Mouse (Mus musculus) telencephalon, adult 2 months (tissue): ENCODE data around the gene Retreg2.

Experiments
- DNase-seq: peaks from one replicate; pipeline ENCODE4 v3.0.0-alpha.2; 2011; ENCODE audit warnings: low read depth, low spot score

Gene Retreg2

DNA sequence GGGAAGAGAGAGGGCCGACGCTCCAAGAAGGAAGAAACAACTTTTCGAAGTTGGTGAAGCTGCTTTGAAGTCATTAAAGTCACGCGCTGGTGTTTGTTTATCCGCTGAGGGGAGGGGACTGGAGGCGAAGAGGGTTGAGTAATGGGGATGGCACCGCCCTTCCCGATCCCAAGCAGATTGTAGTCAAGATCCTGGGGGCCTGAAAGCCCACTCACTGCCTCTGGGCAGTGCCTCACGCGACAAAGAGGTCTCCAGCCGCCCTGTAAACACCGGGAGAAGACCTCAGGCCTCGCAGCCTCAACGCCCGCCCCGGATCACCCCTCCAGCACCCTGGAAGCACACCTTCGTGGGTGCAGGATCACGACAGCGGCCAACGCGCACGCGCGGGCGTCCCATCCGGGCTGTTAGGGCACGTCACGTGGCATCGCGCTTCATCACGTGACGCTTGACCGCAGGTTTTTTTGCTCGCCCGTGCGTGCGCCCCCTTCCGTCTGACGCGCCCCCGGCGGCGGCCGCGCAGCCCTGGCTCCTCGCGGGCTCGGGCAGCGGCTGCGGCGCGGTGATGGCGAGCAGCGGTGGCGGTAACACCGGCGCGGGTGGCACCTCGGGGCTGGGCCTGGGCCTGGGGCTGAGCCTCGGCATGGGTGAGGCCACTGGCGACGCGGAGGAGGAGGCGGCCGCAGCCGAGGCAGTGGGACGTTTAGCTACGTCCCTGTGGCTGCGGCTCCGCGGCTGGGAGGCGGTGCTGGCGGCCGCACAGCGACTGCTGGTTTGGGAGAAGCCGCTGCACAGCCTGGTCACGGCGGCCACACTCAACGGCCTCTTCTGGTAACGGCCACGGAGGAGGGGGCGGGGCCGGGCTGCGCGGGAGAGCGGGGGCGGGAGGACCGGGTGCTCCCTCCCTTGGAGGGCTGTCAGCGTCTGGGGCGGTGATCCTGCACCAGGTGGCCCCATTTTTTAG lies at the start of gene Retreg2, which contains the start of gene Cnppd1:
Gene Retreg2, plus strand, starts transcription at position 478 of the 961 bp plus-strand sequence.
Gene Cnppd1, minus strand, starts transcription at position 411 of the 961 bp plus-strand sequence.
- peak; percentile 91 for DNase-seq

DNA sequence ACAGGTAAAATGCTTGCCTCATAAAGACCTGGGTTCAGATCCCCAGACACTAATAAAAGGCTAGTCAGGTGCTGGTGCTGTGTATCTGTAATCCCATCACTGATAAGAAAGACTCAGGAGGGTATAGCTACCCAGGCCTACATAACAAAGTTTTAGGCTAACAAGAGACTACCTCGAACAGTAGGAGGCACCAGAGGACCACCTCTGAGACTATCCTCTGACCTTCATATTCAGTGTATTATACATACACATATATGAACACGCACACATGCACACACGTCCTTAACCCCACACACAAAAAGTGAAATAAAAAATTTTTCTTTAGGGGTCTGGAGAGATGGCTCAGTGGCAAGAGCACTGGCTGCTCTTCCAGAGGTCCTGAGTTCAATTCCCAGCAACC lies 20.4 kb upstream of the Retreg2 start:
- no peak for DNase-seq

DNA sequence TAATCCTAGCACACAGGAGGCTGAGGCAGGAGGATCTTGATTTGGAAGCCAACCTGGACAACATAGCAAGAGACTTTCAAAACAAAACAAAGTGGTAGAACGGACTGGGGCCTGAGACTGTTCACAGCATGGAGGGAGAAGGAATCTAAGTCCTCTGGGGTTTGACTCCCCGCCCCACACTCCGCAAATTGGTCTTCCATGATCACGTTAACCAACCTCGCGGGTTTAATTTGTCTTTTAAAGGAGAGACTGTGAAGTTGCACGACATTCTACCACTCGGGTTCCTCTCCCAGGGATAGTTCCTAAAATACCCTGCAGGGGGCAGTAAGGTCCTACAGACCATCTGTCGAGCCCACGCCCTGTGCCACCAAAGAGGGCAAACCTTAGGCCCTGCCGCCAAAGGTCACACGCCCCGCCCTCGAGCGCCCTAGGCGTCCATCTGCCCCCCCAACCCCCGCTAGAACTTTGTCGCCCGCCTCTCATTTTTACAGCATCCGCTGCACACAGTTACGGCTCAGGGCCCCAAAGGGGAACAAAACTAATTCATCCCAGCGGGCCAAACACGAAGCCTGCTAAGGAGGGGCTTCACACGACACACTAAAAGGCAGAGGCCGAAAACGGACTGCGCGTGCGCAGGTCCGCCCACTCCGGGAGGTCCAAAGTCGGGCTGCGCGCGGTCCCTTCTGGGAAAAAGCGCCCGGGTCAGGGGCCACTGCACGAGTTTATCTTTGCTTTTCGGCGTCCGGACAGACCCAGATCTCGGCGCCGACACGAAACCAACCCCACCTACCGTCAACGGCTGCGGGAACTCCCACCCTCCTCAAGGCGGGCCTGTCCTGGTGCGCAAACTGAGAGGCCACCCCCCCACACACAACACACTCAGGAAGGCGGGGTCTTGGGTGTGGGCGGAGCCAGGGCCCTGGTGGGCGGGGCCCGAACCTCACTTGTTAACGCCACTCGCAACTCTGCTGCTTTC lies 17.9 kb upstream of the Retreg2 start, which contains the start of gene Nhej1:
Gene Nhej1, minus strand, starts transcription at position 855 of the 976 bp plus-strand sequence.
- peak; percentile 90 for DNase-seq

DNA sequence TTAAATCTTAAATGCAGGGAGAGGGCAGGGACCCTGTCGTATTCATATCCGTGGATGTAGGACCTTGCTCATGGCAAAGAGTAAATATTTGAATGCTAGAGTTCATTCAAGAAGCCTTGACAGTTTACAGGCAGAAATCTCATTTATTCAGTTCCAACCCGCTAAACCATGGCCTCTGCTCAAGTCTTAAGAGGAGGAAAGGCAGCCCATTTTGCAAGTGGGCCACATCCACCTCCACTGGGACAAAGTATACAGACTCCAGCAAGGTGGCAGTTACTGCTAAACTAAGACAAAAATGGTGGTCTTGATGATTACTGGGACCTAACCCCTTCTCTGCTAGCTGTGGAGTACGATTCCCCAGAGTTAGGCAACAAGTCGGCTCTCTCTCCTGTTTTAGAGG lies 17.2 kb upstream of the Retreg2 start:
- no peak for DNase-seq

DNA sequence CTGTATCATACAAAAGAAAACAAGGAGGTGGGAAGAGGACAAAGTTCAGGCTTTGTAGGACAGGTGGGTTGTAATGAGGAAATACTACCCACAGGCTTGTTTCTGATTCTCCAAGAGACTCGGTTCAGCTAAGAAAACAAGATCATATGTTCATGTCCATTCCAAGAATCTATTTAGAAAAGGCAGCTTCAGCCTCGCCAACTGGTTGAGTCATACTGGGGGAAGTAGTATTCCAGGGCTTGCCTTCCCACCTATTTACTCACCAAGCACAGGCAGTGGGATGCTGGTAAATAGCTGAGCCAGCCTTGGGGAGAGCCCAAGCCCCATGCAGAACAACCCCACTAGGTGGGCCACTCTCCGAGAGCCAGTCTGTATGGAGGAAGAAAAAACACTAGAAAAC lies 13.9 kb upstream of the Retreg2 start:
- peak; percentile 67 for DNase-seq

DNA sequence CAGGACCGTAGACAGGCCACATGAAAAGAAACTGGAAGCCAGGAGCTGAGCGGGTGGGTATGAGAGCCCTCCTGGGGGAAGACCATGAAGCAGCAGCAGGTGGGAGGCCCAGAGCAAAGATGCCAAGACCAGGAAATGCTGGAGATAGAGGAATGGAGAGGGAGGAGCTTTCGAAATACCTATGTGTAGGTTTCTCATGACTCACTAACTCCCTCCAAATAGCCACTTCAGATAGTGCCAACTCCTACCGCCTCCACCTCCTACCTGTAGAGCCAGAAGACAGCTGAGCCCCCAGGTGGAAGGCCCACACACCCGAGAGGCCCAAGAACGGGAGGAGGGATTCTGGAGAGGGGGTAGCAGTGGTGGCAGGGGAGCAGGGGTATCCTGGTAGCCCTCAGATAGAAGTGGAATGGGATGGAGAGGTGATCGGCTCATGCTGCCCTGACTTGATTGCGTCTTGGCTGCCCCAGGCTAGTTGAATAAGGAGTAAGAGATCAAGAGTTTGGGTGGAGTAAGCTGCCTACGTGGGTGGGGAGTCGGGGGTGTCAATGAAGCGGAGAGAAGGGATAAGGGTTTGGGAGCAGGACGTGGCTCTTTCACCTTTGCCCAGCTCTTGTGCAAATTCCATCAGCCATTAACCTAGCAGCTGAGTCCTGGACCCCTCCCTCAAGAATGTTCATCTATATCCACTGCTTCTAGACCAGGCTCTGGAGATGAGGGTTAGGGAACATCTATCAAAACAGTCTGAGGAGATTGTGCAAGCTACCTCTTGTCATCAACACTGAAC lies 9.0 kb upstream of the Retreg2 start, which contains the start of gene Slc23a3:
Gene Slc23a3, minus strand, starts transcription at position 470 of the 787 bp plus-strand sequence.
- DNase-seq: peak; percentile 17

DNA sequence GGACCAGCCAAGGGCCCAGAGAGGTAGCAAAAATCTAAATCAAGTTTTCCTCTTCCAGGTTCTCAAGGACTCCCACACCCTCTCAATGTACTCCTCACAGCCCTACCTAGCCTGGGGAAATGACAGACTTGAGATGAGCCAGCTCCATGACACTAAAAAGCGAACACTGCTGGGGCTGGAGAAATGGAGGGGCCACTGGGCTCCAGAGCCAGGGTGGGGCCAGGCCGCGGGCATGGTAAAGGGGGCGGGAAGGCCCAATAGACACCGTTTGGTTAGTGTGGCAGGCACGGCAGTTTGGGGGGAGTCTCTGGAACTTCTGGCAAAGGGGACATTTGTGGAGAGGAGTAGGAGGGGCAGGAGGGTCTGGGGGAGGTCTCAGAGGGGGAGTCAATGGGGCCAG lies 6.3 kb upstream of the Retreg2 start:
- DNase-seq: no peak

DNA sequence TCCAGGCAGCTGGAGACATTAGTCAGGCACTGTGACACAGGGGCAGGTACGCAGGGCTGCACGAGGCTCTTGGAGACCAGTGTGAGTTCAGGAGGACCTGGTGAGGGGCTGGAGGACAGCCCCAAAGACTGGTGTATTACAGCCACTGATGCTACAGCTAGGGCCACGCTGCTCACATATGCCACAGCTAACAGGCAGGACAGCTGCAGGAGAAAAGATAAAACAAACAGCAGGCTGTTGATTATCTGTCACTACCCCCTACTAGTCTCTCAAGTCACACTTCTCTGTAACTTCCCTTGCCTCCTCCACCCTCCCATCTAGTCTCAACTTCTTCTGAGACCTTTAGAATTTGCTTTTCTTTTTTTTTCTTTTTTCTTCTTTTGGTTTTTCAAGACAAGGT lies 5.8 kb upstream of the Retreg2 start:
- DNase-seq: no peak

DNA sequence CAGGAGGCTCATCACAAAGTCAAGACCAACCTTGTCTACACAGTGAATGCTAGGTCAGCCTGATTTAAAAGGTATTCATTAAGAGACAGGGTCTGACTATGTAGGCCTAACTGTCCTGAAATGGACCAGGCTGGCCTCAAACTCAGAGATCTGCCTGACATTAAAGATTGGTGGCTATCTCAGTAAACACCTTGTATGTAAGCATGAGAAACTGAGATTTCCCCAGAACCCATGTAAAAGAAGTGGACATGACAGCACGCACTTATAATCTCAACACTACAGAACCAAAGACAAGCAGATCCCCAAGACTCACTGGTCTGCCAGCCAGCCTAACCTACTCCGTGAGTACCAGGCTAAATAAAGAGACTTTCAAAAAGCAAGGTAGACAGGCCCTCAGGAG lies 4.1 kb upstream of the Retreg2 start:
- DNase-seq: no peak

DNA sequence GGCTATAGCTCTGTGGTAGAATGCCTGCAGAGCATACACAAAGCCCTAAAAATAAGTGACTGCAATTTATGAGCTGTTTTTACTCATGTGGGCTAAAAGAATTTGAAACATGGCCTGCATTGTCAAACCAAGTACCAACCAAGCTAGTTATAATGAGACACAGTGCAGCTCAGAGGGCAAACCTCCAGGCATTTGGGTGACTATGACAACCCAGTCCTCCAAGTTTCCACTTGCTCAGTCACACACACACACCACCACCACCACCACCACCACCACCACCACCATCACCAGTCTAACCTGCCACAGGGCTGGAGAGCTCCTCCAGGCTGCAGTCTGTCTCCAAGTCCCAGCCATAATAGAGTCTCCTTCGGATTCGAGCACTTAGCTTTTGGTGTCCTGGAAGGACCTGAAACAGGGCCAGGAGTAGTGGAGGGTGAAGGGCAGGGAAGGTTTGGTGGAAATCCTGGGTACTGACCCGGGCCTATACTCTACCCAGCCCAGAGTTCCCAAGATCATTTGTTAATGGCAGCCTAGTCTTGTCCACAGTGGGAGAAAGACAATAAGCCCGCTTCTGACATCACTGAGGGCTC lies 1.9 kb upstream of the Retreg2 start:
- DNase-seq: no peak

DNA sequence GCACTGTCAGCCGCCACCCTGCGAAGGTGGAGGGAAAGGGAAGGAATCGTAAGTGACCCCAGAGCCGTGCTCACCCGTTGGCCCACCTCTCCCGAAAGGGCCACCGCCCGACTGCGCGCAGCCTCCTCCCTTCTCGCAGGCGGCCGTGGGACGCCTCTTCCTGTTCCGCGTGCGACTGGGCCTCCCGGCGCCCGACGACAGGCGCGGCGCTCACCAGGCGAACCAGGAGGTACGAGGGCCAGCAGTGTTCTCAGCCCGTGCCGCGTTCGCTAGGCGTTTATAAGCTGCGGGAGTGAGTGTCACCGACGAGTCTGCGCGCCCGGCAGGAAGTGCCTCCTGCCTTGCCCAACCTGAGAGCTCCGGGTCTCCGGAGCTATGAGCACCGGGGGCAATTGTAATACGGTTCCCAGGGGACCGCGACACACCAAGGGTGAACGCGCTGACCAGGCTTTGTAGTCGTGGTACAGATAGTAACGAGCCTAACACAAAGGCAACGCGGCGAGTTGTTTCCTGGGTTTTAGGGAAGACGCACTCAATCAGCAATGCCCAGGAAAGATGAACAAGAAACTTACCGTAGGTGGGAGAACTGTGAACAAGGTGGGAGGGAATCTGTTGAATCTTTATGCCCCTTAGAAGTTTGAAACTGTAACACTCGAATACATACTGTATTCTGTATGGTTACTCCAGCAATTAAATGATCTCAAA lies 940 bp upstream of the Retreg2 start:
- peak; percentile 34 for DNase-seq

DNA sequence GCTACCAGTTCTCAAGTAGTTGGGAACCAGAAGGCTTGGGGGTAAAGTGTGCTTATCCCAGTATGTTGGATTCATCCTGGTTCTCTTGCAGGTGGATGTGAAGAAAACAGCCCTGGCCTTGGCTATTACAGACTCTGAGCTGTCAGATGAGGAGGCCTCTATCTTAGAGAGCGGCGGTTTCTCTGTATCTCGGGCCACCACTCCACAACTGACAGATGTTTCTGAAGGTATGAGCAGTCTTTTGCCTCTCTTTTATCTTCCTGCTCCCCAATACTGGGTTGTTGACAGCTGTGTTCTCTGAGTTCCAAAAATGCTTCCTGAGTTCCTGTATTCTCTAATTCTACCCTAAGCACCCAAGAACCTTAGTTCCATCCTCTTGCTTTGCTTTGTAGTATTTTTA lies 3.0 kb downstream of the Retreg2 start:
- DNase-seq: no peak

DNA sequence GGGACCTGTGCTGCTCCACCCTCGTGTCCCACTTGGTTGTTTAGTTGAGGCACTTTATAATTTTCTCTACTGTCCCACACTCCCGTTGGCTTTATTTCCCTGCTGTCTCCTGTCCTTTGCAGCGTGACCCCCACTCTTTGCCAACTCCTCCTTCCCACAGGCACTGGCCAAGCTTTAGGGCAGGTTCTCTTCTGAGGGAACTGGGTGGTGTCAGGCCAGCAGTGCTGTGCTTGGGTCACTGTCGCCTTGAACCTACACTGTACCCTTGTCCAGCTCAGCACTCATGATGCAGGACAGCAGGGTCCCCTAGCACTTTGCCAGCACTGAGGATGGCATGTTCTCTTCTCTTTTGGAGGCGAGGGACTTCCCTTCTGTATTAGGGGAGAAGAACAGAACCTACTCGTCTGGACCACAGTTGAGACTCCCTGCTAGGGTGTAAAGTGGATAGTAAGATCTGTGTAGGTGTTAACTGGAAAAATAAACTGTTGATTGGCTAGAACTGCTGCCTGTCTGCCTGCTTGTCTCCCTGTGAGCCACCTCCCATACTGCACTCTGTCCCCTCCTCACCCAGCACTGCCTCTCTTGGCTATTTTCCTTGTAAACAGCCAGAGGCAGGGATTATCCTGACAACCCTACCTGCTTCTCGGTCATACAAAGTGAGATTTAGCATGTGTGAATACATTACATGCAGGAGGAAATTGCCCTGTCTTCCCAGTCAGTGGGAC lies 5.0 kb downstream of the Retreg2 start:
- no peak for DNase-seq

DNA sequence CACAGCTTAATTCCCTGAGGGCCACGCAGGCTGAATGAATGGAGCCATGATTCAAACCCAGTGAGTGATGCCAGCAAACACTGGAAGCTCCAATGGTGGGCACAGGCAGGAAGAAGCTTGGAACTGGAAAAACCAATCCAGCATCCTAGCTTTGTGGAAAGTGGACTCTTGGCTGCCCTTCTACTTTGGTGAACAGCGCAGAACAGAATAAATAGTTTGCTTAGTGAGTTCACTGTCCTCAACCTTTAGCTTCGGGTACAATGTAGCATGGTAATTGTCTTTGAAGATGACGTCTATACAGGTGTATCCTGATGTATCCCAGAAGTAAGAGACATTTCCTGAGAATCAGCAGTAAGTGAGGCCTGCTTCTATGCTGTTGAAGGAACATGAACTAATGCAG lies 6.1 kb downstream of the Retreg2 start:
- DNase-seq: no peak

DNA sequence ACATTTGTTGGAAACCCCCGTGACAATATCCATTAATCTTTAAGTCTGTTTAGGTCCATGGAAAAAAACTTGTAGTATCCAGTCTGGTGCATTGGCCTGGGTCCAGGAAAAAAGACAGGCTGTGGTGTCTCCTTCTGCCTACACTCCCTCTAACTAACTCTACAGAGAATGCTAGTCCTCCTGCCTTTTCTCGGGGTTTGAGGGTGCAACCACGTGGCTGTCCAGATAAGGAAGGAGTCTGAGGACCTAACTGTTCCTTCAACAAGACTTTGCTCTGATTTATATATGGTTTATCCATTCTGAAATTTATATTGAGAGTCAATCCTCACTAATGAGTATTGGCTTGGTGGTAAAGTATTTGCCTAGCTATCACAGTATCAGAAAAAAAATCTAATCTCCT lies 13.3 kb downstream of the Retreg2 start:
- DNase-seq: no peak

DNA sequence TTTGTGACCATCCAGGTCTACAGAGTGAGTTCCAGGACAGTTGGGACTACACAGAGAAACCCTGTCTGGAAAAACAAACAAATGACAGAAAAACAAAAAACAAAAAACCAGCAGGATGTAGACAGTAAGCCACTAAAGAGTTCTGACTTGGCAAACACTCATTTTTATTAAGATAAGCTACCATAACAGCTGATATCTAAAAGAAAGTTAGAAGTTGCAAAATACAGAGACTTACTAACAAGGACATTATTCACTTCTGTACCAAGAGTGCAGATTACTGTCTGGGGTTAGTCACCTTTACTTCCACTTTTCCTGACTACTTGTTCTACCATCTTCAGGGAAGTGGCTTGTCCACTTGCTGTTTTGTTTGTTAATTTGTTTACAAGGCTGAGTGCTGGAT lies 16.4 kb downstream of the Retreg2 start:
- DNase-seq: no peak

DNA sequence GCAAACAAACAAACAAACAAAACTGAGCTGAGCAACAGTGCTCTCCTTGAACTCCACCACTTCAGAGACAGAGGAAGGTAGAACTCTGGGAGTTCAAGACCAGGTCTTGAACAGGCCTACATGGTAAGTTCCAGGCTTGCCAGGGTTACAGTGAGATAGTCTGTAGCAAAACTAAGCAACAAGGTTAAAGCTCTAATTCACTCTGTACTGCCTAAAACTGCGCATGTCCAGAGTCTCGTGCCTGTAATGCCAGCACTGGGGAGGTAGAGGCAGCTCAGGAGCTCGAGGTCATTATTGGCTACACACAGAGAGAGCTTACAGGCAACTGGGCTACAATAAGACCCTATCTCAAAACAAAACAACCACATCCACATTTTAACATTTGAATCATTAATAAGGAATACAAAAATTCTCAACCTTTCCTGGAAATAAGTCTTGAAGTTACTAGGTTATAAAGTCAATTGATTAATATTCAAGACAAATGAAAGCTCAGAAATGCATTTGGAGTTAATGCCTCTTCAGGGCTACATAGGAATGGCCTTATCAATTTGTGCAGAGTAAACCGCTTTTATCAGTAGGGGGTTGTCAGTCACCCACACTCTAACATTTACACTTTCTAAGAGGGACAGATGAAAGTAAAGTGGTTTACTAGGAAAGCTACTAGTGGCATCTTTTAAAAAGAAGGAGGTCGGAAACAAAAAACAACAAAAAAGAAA lies 17.1 kb downstream of the Retreg2 start:
- no peak for DNase-seq

DNA sequence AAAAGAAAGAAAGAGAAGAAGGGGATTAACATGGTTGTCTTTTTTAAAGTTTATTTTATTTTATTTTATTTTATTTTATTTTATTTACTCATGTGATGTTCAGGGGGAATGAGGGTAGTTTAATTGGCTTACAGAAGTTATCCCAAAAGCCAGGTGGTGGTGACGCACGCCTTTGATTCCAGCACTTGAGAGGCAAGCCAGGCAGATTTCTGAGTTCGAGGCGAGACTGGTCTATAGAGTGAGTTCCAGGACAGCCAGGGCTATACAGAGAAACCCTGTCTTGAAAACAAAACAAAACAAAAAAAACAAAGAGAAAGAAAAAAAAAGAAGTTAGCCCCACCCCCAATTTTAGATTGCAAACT lies 17.7 kb downstream of the Retreg2 start:
- DNase-seq: no peak

DNA sequence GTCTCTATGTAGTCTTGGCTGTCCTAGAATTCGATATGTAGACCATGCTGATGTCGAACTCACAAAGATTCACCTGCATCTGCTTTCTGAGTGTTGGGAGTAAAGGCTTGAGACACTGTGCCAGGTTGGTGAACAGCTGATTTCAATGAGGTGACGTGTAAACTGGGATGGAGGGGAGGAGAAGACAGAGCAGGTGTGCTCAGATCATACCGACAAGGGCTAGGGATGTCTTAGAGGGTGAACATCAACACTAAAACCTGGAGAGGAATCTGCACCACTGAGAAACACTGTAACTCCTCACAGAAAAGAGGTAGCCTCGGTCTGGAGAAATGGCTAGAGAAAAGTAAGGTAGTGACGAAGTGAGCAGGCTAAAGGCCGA lies 25.5 kb downstream of the Retreg2 start:
- DNase-seq: no peak
